Mouse (Mus musculus) MEL (cell line): Measurements from ENCODE around the gene Capn9. TPM values are rescaled to one million over a fixed set of nuclear protein-coding genes. Genes with fewer than 3 reads are reported as not detected.
A peak's percentile ranks its signal among the peaks of the same experiment; 100 is the strongest.

Experiments
- DNase-seq: peaks from one replicate; pipeline ENCODE4 v3.0.0; 2011; ENCODE audit warnings: low read depth, low spot score
- H3K27ac ChIP-seq: 2 replicates; pipeline ENCODE4 v1.5.1; 2012; ENCODE audit warnings: low read depth, mild to moderate bottlenecking, control low read depth, low read length, moderate library complexity; ENCODE audit not compliant: control insufficient read depth
- H3K27me3 ChIP-seq, 2 experiments: fragments of 150-350 bp in 1 of 2; sonication (generic) in 1 of 2; 2 replicates each; pipeline ENCODE4 v1.6.1; 2012; ENCODE audit warnings: low read length in 2 of 2, mild to moderate bottlenecking in 2 of 2, improper control_type of control experiment in 1 of 2, moderate library complexity in 1 of 2; ENCODE audit not compliant: insufficient read depth in 2 of 2, control insufficient read depth in 1 of 2
- H3K36me3 ChIP-seq, 2 experiments: 2 replicates each; pipeline ENCODE4 v1.6.1; 2012 to 2014; ENCODE audit warnings: low read length in 2 of 2, improper control_type of control experiment in 1 of 2, inconsistent platforms in 1 of 2, mild to moderate bottlenecking in 1 of 2; ENCODE audit not compliant: insufficient read depth in 2 of 2, control insufficient read depth in 1 of 2
- H3K4me1 ChIP-seq, 2 experiments: fragments of 150-350 bp in 1 of 2; sonication (generic) in 1 of 2; 2 replicates each; pipeline ENCODE4 v1.6.1; 2012; ENCODE audit warnings: low read length in 2 of 2, improper control_type of control experiment in 1 of 2, mild to moderate bottlenecking in 1 of 2; ENCODE audit not compliant: insufficient read depth in 2 of 2, control insufficient read depth in 1 of 2
- H3K4me3 ChIP-seq, 2 experiments: fragments of 150-350 bp in 1 of 2; sonication (generic) in 1 of 2; 2 replicates each; pipeline ENCODE4 v1.5.1; 2012; ENCODE audit warnings: low read depth in 2 of 2, low read length in 2 of 2, mild to moderate bottlenecking in 2 of 2, moderate library complexity in 2 of 2, control low read depth in 1 of 2, improper control_type of control experiment in 1 of 2; ENCODE audit not compliant: control insufficient read depth in 1 of 2, insufficient read depth in 1 of 2
- H3K79me2 ChIP-seq: 2 replicates; pipeline ENCODE4 v1.6.1; 2012; ENCODE audit warnings: mild to moderate bottlenecking, low read length, moderate library complexity; ENCODE audit not compliant: control insufficient read depth, poor library complexity, insufficient read depth
- H3K9ac ChIP-seq: 2 replicates; pipeline ENCODE4 v1.6.1; 2012; ENCODE audit warnings: low read depth, mild to moderate bottlenecking, control low read depth, low read length, moderate library complexity; ENCODE audit not compliant: control insufficient read depth, poor library complexity, severe bottlenecking
- H3K9me3 ChIP-seq: fragments of 150-350 bp; sonication (generic); replicated peaks from 2 replicates; pipeline ENCODE4 v1.6.1; 2012; ENCODE audit warnings: mild to moderate bottlenecking, low read length, improper control_type of control experiment, moderate library complexity; ENCODE audit not compliant: insufficient read depth
- CHD1 ChIP-seq: IDR thresholded peaks from 2 replicates; pipeline ENCODE4 v1.6.1; 2012; ENCODE audit warnings: low read depth, mild to moderate bottlenecking, inconsistent platforms, low read length, improper control_type of control experiment
- CTCF ChIP-seq, 3 experiments: IDR thresholded peaks in 2 of 3; conservative IDR thresholded peaks in 1 of 3; 2 replicates each; pipeline ENCODE4 v1.5.1; 2011 to 2012; ENCODE audit warnings: low read length in 3 of 3, low read depth in 2 of 3, mild to moderate bottlenecking in 2 of 3, improper control_type of control experiment in 1 of 3, inconsistent platforms in 1 of 3, mixed read lengths in 1 of 3, moderate library complexity in 1 of 3; ENCODE audit not compliant: control insufficient read depth in 1 of 3, insufficient read depth in 1 of 3, poor library complexity in 1 of 3, severe bottlenecking in 1 of 3
- E2F4 ChIP-seq: IDR thresholded peaks from 2 replicates; pipeline ENCODE4 v1.6.1; 2011; ENCODE audit warnings: low read depth, low read length, improper control_type of control experiment, borderline replicate concordance
- ELF1 ChIP-seq: IDR thresholded peaks from 2 replicates; pipeline ENCODE4 v1.6.1; 2014; ENCODE audit warnings: low read depth, mild to moderate bottlenecking, inconsistent platforms, low read length, improper control_type of control experiment, moderate library complexity
- ETS1 ChIP-seq: IDR thresholded peaks from 2 replicates; pipeline ENCODE4 v1.6.1; 2012; ENCODE audit warnings: low read depth, mild to moderate bottlenecking, inconsistent platforms, low read length, improper control_type of control experiment, moderate library complexity
- GABPA ChIP-seq: IDR thresholded peaks from 2 replicates; pipeline ENCODE4 v1.6.1; 2012; ENCODE audit warnings: low read depth, mild to moderate bottlenecking, inconsistent platforms, low read length, improper control_type of control experiment, moderate library complexity
- GATA1 ChIP-seq: IDR thresholded peaks from 2 replicates; pipeline ENCODE4 v1.6.1; 2011; ENCODE audit warnings: low read depth, low read length, improper control_type of control experiment
- JUND ChIP-seq: IDR thresholded peaks from 2 replicates; pipeline ENCODE4 v1.6.1; 2011; ENCODE audit warnings: low read depth, mild to moderate bottlenecking, improper control_type of control experiment, low read length
- KAT2A ChIP-seq: conservative IDR thresholded peaks from 2 replicates; pipeline ENCODE4 v1.6.1; 2012; ENCODE audit warnings: low read depth, low read length, improper control_type of control experiment, inconsistent platforms
- MAFK ChIP-seq: IDR thresholded peaks from 2 replicates; pipeline ENCODE4 v1.6.1; 2011; ENCODE audit warnings: low read depth, mild to moderate bottlenecking, low read length, improper control_type of control experiment, borderline replicate concordance
- MAX ChIP-seq: IDR thresholded peaks from 2 replicates; pipeline ENCODE4 v1.6.1; 2011; ENCODE audit warnings: low read length, improper control_type of control experiment
- MAZ ChIP-seq: IDR thresholded peaks from 2 replicates; pipeline ENCODE4 v1.6.1; 2012; ENCODE audit warnings: low read depth, mild to moderate bottlenecking, inconsistent platforms, low read length, improper control_type of control experiment
- MEF2A ChIP-seq: IDR thresholded peaks from 2 replicates; pipeline ENCODE4 v1.6.1; 2014; ENCODE audit warnings: low read depth, mild to moderate bottlenecking, inconsistent platforms, low read length, improper control_type of control experiment; ENCODE audit not compliant: poor library complexity, insufficient replicate concordance, severe bottlenecking; ENCODE audit errors: extremely low read depth
- MYB ChIP-seq: IDR thresholded peaks from 2 replicates; pipeline ENCODE4 v1.6.1; 2011; ENCODE audit warnings: mild to moderate bottlenecking, low read depth, low read length, improper control_type of control experiment
- MYC ChIP-seq: IDR thresholded peaks from 2 replicates; pipeline ENCODE4 v1.6.1; 2011; ENCODE audit warnings: low read depth, mild to moderate bottlenecking, low read length, improper control_type of control experiment, moderate library complexity
- NELFE ChIP-seq: IDR thresholded peaks from 2 replicates; pipeline ENCODE4 v1.6.1; 2011; ENCODE audit warnings: low read depth, low read length, improper control_type of control experiment
- NRF1 ChIP-seq: IDR thresholded peaks from 2 replicates; pipeline ENCODE4 v1.6.1; 2014; ENCODE audit warnings: low read depth, mild to moderate bottlenecking, inconsistent platforms, low read length, improper control_type of control experiment, moderate library complexity; ENCODE audit not compliant: poor library complexity, insufficient read depth, severe bottlenecking
- POLR2A ChIP-seq, 2 experiments: IDR thresholded peaks; 2 replicates each; pipeline ENCODE4 v1.6.1; 2011 to 2012; ENCODE audit warnings: low read length in 2 of 2, mild to moderate bottlenecking in 2 of 2, control low read depth in 1 of 2, improper control_type of control experiment in 1 of 2, low read depth in 1 of 2, moderate library complexity in 1 of 2; ENCODE audit not compliant: control insufficient read depth in 1 of 2, insufficient read depth in 1 of 2, poor library complexity in 1 of 2
- POLR2AphosphoS2 ChIP-seq: IDR thresholded peaks from 2 replicates; pipeline ENCODE4 v1.6.1; 2011; ENCODE audit warnings: low read length, improper control_type of control experiment
- RAD21 ChIP-seq: IDR thresholded peaks from 2 replicates; pipeline ENCODE4 v1.6.1; 2011; ENCODE audit warnings: mild to moderate bottlenecking, low read depth, low read length, improper control_type of control experiment
- RCOR1 ChIP-seq: IDR thresholded peaks from 2 replicates; pipeline ENCODE4 v1.6.1; 2012; ENCODE audit warnings: low read depth, mild to moderate bottlenecking, inconsistent platforms, low read length, improper control_type of control experiment
- SIN3A ChIP-seq: IDR thresholded peaks from 2 replicates; pipeline ENCODE4 v1.6.1; 2012; ENCODE audit warnings: low read length, improper control_type of control experiment, inconsistent platforms
- SMC3 ChIP-seq: IDR thresholded peaks from 2 replicates; pipeline ENCODE4 v1.6.1; 2011; ENCODE audit warnings: low read depth, low read length, improper control_type of control experiment
- TBP ChIP-seq: IDR thresholded peaks from 2 replicates; pipeline ENCODE4 v1.8.0; 2011; ENCODE audit warnings: low read depth, low read length, improper control_type of control experiment
- USF2 ChIP-seq, 2 experiments: IDR thresholded peaks; 2 replicates each; pipeline ENCODE4 v1.6.1; 2011 to 2012; ENCODE audit warnings: improper control_type of control experiment in 2 of 2, low read length in 2 of 2, borderline replicate concordance in 1 of 2, inconsistent platforms in 1 of 2, low read depth in 1 of 2, mild to moderate bottlenecking in 1 of 2; ENCODE audit not compliant: insufficient read depth in 1 of 2
- ZC3H11A ChIP-seq: IDR thresholded peaks from 2 replicates; pipeline ENCODE4 v1.6.1; 2012; ENCODE audit warnings: low read depth, mild to moderate bottlenecking, inconsistent platforms, low read length, improper control_type of control experiment
- ZKSCAN1 ChIP-seq: IDR thresholded peaks from 2 replicates; pipeline ENCODE4 v1.6.1; 2012; ENCODE audit warnings: low read depth, mild to moderate bottlenecking, inconsistent platforms, low read length, improper control_type of control experiment, moderate library complexity
- ZNF384 ChIP-seq: IDR thresholded peaks from 2 replicates; pipeline ENCODE4 v1.6.1; 2012; ENCODE audit warnings: low read depth, mild to moderate bottlenecking, inconsistent platforms, low read length, improper control_type of control experiment
- polyA plus RNA-seq, 2 experiments: library from polyadenylated mRNA; stranded (reverse) in 1 of 2; unstranded in 1 of 2; fragments of >175 nt in 1 of 2; fragments of >200 nt in 1 of 2; gene quantifications; 2 replicates each; pipeline versions ENCODE4 v1.2.1 to v1.2.4; 2012; ENCODE audit warnings: low replicate concordance in 2 of 2, low read depth in 1 of 2; ENCODE audit not compliant: insufficient read length in 2 of 2, insufficient read depth in 1 of 2, missing spikeins in 1 of 2
- total RNA-seq: library from RNA; depleted of rRNA; stranded (reverse); fragments of 300-350 nt; gene quantifications from 2 replicates; pipeline ENCODE4 v1.2.3, GENCODE M21; 2012

Capn9 gene
- total and polyA plus RNA-seq, 3 experiments = not detected

GRCm38 (mm10) chr8:124572430-124572775, 3.5 kb upstream of the Capn9 start:
- H3K79me2 ChIP-seq = no peaks in the 10 kb centered on the region
- TF ChIP-seq MAZ (no peak), MEF2A (no peak), E2F4 (no peak), NELFE (no peak), ZKSCAN1 (no peak), KAT2A (no peak), GABPA (no peak), NRF1 (no peak), MYB (no peak), MAFK (no peak), POLR2AphosphoS2 (no peak), USF2 (IDR thresholded peaks at IDR 0.05; ENCODE audit: borderline replicate concordance in 1 of 2, insufficient read depth in 1 of 2, low read depth in 1 of 2, low read length in 2 of 2) (no peak), ZC3H11A (no peak), ETS1 (no peak), POLR2A (IDR thresholded peaks at IDR 0.05; ENCODE audit: control insufficient read depth in 1 of 2, insufficient read depth in 1 of 2, low read depth in 1 of 2, low read length in 2 of 2, poor library complexity in 1 of 2) (no peak), CTCF (IDR thresholded peaks at IDR 0.05 in 2 of 3, conservative IDR thresholded peaks at IDR 0.05 in 1 of 3; ENCODE audit: control insufficient read depth in 1 of 3, insufficient read depth in 1 of 3, low read depth in 2 of 3, low read length in 3 of 3, poor library complexity in 1 of 3, severe bottlenecking in 1 of 3) (no peak), MYC (no peak), MAX (no peak)
- peaks cover 0 to 4% of the 10 kb centered on the region in 2 experiments; a peak in 3 of 4 replicates for H3K4me1 ChIP-seq
- H3K27me3 ChIP-seq = no peaks in the 10 kb centered on the region
- no peak for DNase-seq
- no peak overlapping the region for H3K9ac ChIP-seq
- no peak overlapping the region for H3K27ac ChIP-seq
- no peaks in the 10 kb centered on the region for H3K36me3 ChIP-seq
- no peaks in the 10 kb centered on the region for H3K9me3 ChIP-seq
- H3K4me3 ChIP-seq = no peak overlapping the region

DNA sequence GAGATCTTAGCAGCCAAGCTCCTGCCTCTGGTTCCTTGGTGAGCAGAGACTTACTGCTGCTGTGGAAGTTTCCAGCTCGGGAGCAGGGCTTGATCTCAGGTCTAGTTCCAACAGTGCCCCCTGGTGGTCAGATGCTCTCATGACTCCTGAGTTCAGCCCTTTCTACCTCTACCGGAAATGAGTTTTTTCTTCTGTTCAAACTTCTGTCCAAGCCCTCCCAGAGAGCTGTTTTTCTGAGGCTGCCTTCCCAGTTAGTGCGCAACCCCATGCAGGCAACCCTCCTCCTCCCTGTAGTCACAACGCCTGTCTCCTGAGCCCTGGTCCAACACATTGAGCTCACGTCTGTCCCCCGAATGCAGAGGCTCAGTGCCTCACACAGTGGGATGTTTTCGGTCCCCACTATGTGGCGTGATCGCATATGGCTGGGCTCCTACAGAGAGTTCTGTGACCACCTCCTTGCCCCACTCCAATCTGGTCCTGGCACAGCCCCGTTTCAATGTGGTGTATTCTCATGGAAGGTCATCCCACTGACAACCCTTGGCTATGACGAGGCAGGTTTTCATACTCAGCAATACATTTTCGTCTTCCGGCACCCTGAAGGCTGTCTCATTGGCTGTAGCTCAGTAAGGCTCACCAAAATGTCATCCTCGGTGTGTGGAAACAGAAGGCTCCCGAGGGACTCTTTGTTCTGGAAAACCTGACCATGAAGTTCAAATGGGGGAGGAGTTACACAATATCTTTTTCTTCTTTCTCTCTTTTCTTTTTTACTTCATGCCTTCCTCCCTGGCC, 2.2 kb upstream of the Capn9 start:
- Histone ChIP-seq H3K36me3 (no peaks in the 10 kb centered on the region), H3K4me3 (peak overlapping the region; percentile 48 to 69), H3K4me1 (peaks cover 0 to 4% of the 10 kb centered on the region in 2 experiments; a peak in 3 of 4 replicates), H3K27ac (peak overlapping the region; percentile 23; the same call in 1 of the 2 replicates), H3K9me3 (no peaks in the 10 kb centered on the region), H3K79me2 (no peaks in the 10 kb centered on the region), H3K27me3 (no peaks in the 10 kb centered on the region), H3K9ac (peak overlapping the region; percentile 52)
- peak; percentile 93 for DNase-seq
- peak; percentile 18; the same call in 1 of the 2 replicates for TF ChIP-seq MAX
- peak in 1 of 2 experiments; percentile 57; a peak in 1 of 4 replicates for TF ChIP-seq POLR2A (IDR thresholded peaks at IDR 0.05; ENCODE audit: control insufficient read depth in 1 of 2, insufficient read depth in 1 of 2, low read depth in 1 of 2, low read length in 2 of 2, poor library complexity in 1 of 2)
- peak; percentile 64 for TF ChIP-seq ZC3H11A
- TF ChIP-seq E2F4 = no peak
- TF ChIP-seq CTCF (IDR thresholded peaks at IDR 0.05 in 2 of 3, conservative IDR thresholded peaks at IDR 0.05 in 1 of 3; ENCODE audit: control insufficient read depth in 1 of 3, insufficient read depth in 1 of 3, low read depth in 2 of 3, low read length in 3 of 3, poor library complexity in 1 of 3, severe bottlenecking in 1 of 3) = peak; percentile 84 to 94 (median 86)
- TF ChIP-seq ZKSCAN1 = peak; percentile 88; the same call in 1 of the 2 replicates
- peak; percentile 89 for TF ChIP-seq ZNF384
- TF ChIP-seq NRF1 = peak; percentile 11; the same call in 1 of the 2 replicates
- peak; percentile 38; the same call in 1 of the 2 replicates for TF ChIP-seq ELF1
- TF ChIP-seq GATA1 = no peak
- no peak for TF ChIP-seq TBP
- TF ChIP-seq SIN3A = no peak; the same call in 1 of the 2 replicates
- TF ChIP-seq CHD1 = no peak
- no peak for TF ChIP-seq JUND
- peak; percentile 78 for TF ChIP-seq RAD21
- no peak for TF ChIP-seq GABPA
- no peak for TF ChIP-seq MYB
- no peak for TF ChIP-seq RCOR1
- TF ChIP-seq SMC3 = peak; percentile 78
- peak; percentile 48 for TF ChIP-seq NELFE
